Mouse (Mus musculus) ES-CJ7 (cell line): ENCODE data around the gene Fyb2.
A peak's percentile ranks its signal among the peaks of the same experiment; 100 is the strongest.

Experiments
- DNase-seq: peaks from one replicate; pipeline ENCODE4 v3.0.0; 2011; ENCODE audit warnings: low read depth, low spot score

Fyb2 gene

GRCm38 (mm10) chr4:104913291-104914129 lies at the start of gene Fyb2:
Fyb2 (plus strand) TSS chr4:104913456.
- DNase-seq = peak; percentile 11

DNA sequence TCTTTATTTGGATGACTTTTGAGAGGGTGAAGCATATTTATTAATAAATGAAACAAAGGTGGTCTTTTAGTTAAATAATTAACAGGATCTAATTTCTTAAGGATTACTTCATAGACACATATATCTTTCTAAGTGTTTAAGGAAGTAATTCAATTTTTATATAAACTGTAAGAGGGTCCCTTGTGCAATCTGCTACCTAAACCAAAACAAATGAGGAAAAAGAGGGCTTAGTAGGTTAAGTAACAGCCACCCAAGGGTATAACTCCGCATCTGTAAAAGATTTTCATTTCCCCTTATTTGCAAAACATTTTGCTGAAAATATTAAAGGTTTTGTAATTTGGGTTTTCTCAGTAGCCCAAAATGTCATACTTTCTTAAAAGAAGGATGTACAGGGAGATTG lies 48.9 kb upstream of the Fyb2 start:
- no peak for DNase-seq

DNA sequence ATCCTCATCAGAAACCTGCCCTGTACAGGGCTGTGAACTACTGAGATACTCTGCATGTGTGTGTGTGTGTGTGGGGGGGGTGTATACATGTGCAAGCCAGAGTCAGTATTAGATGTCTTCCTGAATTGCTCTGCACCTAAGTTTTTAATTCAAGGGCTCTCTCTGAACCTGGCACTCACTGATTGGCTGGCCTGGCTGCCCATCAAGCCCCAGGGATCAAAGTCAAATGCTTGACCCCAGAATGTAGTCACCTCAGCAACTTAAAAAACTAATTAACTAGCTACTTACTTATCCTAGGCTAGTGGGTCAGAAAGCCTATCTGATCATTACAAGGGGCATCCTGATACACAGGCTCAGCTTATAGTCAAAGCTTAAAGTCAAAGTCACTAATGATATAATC lies 43.7 kb upstream of the Fyb2 start:
- no peak for DNase-seq

DNA sequence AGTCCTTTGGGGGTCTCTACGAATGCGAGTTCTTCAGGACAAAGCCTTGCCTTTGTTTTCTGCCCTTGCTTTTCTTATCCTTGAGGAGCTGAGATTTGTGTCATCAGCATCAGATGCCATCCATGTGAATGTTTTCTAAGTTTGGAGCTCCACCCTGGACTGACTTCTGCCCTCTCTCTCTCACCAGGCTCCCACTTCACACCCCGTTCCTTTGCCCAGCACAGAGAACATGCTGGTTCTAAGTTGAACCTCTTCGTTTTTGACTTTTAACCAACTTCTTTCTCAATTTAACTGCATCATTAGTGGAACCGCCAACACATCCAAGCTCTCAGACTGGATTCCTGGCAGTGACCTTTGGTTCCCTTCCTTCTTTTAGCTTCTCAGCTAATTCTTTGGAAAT lies 43.1 kb upstream of the Fyb2 start:
- no peak for DNase-seq

- DNase-seq = no peak
Observed at GRCm38 (mm10) chr4:104875832-104876231, 37.4 kb upstream of the Fyb2 start.

GRCm38 (mm10) chr4:104876323-104876722 lies 36.9 kb upstream of the Fyb2 start, which contains the start of gene C8a:
C8a (minus strand) TSS chr4:104876398.
- DNase-seq = no peak

- no peak for DNase-seq
Observed at GRCm38 (mm10) chr4:104887486-104887885, 25.8 kb upstream of the Fyb2 start.

GRCm38 (mm10) chr4:104888499-104889262 lies 24.6 kb upstream of the Fyb2 start:
- DNase-seq = no peak

- DNase-seq = no peak
Observed at GRCm38 (mm10) chr4:104891708-104892107, 21.5 kb upstream of the Fyb2 start.

- no peak for DNase-seq
Observed at GRCm38 (mm10) chr4:104893588-104893987, 19.7 kb upstream of the Fyb2 start.

DNA sequence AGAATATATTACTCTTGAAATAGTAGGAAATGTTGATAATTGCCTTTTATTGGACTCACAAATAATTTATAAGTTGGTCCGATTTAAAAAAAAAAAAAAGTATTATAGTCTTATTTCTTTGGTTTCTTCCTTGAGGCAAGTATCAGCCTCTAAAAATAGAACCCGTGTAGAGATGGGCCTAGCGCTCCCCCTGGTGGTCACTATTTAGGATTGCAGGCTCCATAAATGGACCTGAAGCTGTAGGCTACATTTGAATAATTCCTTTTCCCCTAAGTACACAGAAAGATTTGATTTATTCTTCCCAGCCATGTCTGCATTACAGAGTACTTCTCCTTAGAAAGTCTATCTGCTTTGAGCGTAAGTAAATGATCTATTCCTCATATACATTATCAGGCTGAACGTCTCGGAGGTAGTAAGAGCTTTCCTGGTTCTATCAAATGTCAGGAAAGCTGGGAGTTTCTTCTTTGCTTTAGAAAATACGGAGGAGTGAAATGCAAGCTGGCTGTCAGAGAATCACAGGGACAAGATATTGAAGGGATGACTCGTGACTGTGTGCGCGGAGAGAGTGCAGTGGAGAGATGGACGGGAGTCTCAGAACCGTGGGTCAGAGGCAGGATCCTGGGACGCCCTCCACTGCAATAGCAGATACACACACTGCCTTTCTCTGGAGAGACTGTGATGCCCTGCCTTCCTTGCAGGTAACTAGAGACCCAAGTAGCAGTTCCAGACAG lies 19.1 kb upstream of the Fyb2 start:
- DNase-seq = peak; percentile 49

DNA sequence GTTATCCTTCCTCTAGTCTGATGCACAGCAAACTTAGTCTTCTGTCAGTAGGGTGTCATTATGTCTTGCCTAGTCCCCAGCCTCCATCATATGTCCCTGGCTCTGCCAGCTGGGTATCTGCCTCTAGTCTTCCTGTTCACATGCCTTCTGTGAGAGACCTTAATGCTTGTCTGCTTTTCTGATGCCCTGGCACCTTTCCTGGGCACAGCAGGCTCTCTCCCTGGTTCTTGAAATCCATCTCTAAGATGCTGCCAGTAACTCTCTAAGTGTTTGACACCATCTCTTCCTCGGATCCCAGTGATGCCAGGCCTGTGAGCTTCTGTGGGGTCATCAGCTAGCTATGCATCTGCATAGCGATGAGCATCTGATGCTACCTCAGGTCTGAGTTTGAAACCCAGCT lies 10.4 kb upstream of the Fyb2 start:
- DNase-seq = no peak

DNA sequence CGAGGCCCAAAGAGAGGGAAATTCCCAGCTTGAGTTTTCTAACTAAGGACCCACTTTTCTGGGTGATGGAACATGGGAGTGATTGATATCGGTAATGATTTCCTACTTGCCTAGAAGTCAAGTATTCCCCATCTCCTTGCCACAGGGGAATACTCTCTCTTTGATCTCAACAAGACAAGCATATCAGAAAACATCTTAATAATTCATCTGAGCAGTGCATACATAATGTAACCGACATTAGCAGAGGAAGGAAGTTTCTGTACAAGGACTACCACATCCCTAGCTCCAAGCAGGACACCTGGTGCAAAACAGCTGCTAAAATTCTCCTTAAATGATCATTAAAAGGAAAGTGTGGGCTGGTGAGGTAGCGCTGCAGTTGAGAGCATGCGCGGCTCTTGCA lies 8.2 kb upstream of the Fyb2 start:
- DNase-seq = no peak

DNA sequence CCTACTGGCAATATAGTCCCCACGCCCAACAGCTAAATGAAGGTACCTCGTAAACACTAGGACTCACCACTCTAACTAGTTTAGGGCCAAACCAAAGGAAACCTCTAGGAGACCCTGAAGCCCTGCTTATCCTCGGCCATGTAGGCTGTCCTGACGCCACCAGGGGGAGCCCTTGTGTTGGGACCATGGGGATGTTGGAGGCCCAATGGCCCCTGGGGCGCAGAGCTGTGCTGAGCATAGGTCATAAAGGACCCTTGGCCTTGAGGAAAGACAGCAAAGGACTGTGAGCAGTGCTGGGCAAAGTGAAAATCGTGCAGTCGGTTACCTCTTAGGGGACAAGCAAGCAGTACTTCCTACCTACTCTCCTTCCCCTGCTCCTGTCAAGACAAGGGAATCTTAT lies 1.6 kb upstream of the Fyb2 start:
- DNase-seq = peak; percentile 82

DNA sequence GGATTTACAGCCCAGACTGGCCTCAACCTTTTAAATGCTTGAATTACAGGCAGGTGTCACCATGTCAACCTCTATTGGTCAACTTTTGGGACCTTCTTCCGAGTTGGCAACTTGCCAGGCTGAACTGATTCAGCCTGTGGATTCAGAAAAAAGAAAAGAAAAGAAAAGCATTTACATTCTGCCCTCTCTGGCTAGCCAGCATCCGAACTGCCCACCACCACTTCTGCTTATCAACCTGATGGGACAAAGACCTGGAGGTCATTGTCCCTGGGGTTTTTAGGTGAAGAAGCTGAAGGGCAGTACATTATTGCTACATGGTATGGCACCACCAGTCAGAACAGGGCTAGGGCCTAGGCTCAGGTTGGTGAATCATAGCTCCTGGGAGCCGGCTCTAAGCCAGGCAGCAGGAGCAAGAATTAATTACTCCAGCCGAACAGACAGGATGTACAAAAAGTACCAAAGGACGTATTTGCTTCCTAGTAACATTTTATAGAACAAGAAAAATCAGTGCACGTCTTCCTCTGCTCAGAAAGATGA lies 1.5 kb downstream of the Fyb2 start:
- no peak for DNase-seq

DNA sequence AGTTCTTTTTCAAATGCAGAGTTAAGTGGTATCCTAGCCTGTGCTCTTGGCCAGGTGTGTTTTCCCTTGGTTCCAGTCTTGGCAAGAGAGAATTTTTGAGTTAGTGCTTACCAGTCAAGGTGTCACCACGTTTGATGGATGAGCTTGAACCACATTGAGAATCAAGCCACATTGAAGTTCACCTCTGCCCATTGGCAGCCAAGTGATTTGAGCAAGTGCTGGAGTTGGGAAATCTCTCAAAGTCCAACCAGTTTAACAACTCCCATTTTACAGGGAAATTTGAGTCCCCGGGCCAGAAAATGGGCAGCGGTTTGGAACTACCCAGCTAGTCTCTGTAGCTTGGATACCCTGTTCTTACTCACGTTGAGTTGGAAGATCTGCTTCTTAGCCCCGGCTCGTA lies 4.8 kb downstream of the Fyb2 start:
- no peak for DNase-seq

GRCm38 (mm10) chr4:104925383-104925782 lies 12.1 kb downstream of the Fyb2 start:
- no peak for DNase-seq

DNA sequence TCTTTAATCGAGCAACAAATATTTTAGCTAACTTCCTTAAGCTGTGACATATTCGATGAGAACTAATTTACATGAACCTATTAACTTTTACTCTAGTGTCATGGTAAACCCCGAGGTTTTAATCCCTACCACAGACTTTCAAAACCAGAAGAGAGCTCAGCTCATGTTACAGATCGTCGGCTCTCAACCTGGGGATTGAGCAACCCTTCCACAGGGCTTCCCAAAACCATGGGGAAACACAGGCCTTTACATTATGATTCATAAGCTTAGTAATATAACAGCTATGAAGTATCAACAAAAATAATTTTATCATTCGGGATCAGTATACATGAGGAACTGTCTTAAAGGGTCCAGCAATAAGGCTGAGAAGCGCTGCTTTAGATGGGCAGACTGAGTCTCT lies 15.9 kb downstream of the Fyb2 start:
- no peak for DNase-seq

DNA sequence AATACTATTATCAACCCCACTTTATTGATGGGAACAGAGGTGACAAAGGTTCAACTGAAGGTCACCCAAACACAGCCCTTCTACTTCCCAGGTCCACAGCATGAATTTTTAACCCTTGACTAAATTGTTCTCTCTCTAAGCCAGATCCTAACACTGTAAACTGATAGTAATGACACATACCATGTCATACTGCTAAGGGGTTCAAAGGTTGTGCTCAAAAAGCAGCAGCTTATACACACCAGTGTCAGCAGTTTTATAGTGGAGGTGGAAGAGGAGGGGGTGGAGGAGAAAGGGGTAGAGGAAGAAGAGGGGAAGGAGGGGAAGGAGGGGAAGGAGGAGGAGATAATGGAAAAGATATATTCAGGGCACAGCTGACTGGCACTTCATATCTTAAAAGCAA lies 20.4 kb downstream of the Fyb2 start:
- no peak for DNase-seq

- DNase-seq = no peak
Observed at GRCm38 (mm10) chr4:104934997-104935396, 21.7 kb downstream of the Fyb2 start.

- peak; percentile 73 for DNase-seq
Observed at GRCm38 (mm10) chr4:104935436-104935835, 22.2 kb downstream of the Fyb2 start.

GRCm38 (mm10) chr4:104936011-104936410 lies 22.8 kb downstream of the Fyb2 start:
- no peak for DNase-seq
